Mouse (Mus musculus) cortical plate, adult 2 months (tissue): ENCODE results near the gene Trappc2l. TPM values are rescaled to one million over a fixed set of nuclear protein-coding genes. Genes with fewer than 3 reads are reported as not detected.

Experiments used
- H3K27ac ChIP-seq: fragments of 200-500 bp; 2 replicates; pipeline ENCODE4 v1.5.1; 2012; ENCODE audit warnings: low read length, control low read depth, inconsistent platforms; ENCODE audit not compliant: insufficient read depth
- H3K4me1 ChIP-seq: fragments of 200-500 bp; 2 replicates; pipeline ENCODE4 v1.6.1; 2011; ENCODE audit warnings: low read length; ENCODE audit not compliant: control insufficient read depth, insufficient read depth
- H3K4me3 ChIP-seq: fragments of 200-500 bp; 2 replicates; pipeline ENCODE4 v1.5.1; 2011; ENCODE audit warnings: mild to moderate bottlenecking, low read length, control low read depth; ENCODE audit not compliant: insufficient read depth
- CTCF ChIP-seq: fragments of 200-500 bp; IDR thresholded peaks from 2 replicates; pipeline ENCODE4 v1.5.1; 2011; ENCODE audit warnings: mild to moderate bottlenecking, control low read depth, low read length; ENCODE audit not compliant: insufficient read depth; ENCODE audit errors: extremely low read depth
- POLR2A ChIP-seq: fragments of 200-500 bp; IDR thresholded peaks from 2 replicates; pipeline ENCODE4 v1.6.1; 2011; ENCODE audit warnings: mild to moderate bottlenecking, low read length, control low read depth; ENCODE audit not compliant: insufficient read depth; ENCODE audit errors: extremely low read depth
- polyA plus RNA-seq: library from polyadenylated mRNA; depleted of rRNA; stranded (reverse); fragments of >200 nt; gene quantifications from 2 replicates; pipeline ENCODE4 v1.2.3, GENCODE M21; 2012

The Trappc2l gene
- polyA plus RNA-seq, 1 experiment: 133 TPM

GRCm38 (mm10) chr8:122600666-122601065 is 10.8 kb upstream of the Trappc2l start:
- Histone ChIP-seq H3K4me3 (no peak overlapping the region), H3K27ac (no peak overlapping the region), H3K4me1 (no peaks in the 10 kb centered on the region)
- TF ChIP-seq CTCF (no peak), POLR2A (no peak)

- no peaks in the 10 kb centered on the region for H3K4me1 ChIP-seq
- H3K27ac ChIP-seq: no peak overlapping the region
- TF ChIP-seq CTCF: no peak
- H3K4me3 ChIP-seq: no peak overlapping the region
These were observed 6.8 kb upstream of the Trappc2l start for GRCm38 (mm10) chr8:122604640-122605039.

- H3K4me1 ChIP-seq: 0 out of 2 replicates have a peak, but pooled peaks cover under 1% of the 10 kb centered on the region
- no peak overlapping the region for H3K4me3 ChIP-seq
- TF ChIP-seq POLR2A (no peak), CTCF (no peak)
- H3K27ac ChIP-seq: no peak overlapping the region
These were observed 6.1 kb upstream of the Trappc2l start for GRCm38 (mm10) chr8:122605367-122605766.

- 0 out of 2 replicates have a peak, but pooled peaks cover 1% of the 10 kb centered on the region for H3K4me1 ChIP-seq
- H3K27ac ChIP-seq: no peak overlapping the region
- no peak overlapping the region for H3K4me3 ChIP-seq
- TF ChIP-seq CTCF: no peak
- no peak for TF ChIP-seq POLR2A
These were observed 4.6 kb upstream of the Trappc2l start for GRCm38 (mm10) chr8:122606810-122607209.

- Histone ChIP-seq H3K4me3 (no peak overlapping the region; the same call in 1 of the 2 replicates), H3K4me1 (peaks cover 7% of the 10 kb centered on the region), H3K27ac (no peak overlapping the region)
- TF ChIP-seq POLR2A: no peak
These were observed 1.2 kb upstream of the Trappc2l start for GRCm38 (mm10) chr8:122610209-122610608.

GRCm38 (mm10) chr8:122610612-122611277 is 695 bp upstream of the Trappc2l start:
- Histone ChIP-seq H3K4me1 (peaks cover 7% of the 10 kb centered on the region), H3K27ac (no peak overlapping the region), H3K4me3 (peak overlapping the region; percentile 71)
- TF ChIP-seq CTCF: no peak
- no peak for TF ChIP-seq POLR2A

- TF ChIP-seq POLR2A: no peak
- no peak for TF ChIP-seq CTCF
- H3K27ac ChIP-seq: no peak overlapping the region
These were observed 4.9 kb downstream of the Trappc2l start for GRCm38 (mm10) chr8:122616181-122616905.

GRCm38 (mm10) chr8:122617947-122618546 is 6.6 kb downstream of the Trappc2l start:
- H3K4me3 ChIP-seq: no peak overlapping the region
- TF ChIP-seq POLR2A (no peak), CTCF (peak; percentile 74)
- H3K27ac ChIP-seq: no peak overlapping the region
- H3K4me1 ChIP-seq: no peaks in the 10 kb centered on the region

More at GRCm38 (mm10) chr8:122616181-122616905, 4.9 kb downstream of the Trappc2l start:
- peaks cover 6% of the 10 kb centered on the region for H3K4me1 ChIP-seq
- H3K4me3 ChIP-seq: no peak overlapping the region

- no peak overlapping the region for H3K27ac ChIP-seq
- no peaks in the 10 kb centered on the region for H3K4me1 ChIP-seq
- H3K4me3 ChIP-seq: no peak overlapping the region
- no peak for TF ChIP-seq CTCF
These were observed 7.4 kb downstream of the Trappc2l start for GRCm38 (mm10) chr8:122618660-122619378.
